Mouse (Mus musculus): ENCODE measurements around the gene Acsbg1. TPM values are rescaled to one million over a fixed set of nuclear protein-coding genes. Genes with fewer than 3 reads are reported as not detected.
"Not testable (repeated sequence)": the region's sequence is repeated elsewhere in the genome, so short reads cannot be mapped to it uniquely, and the experiment has no call there.

Gene Acsbg1
- total RNA-seq, 1 experiment from 2014 or later = 86.2 TPM

- DNase-seq = no peak
Measured at GRCm38 (mm10) chr9:54614182-54614850, 47.4 kb downstream of the Acsbg1 start.

DNA sequence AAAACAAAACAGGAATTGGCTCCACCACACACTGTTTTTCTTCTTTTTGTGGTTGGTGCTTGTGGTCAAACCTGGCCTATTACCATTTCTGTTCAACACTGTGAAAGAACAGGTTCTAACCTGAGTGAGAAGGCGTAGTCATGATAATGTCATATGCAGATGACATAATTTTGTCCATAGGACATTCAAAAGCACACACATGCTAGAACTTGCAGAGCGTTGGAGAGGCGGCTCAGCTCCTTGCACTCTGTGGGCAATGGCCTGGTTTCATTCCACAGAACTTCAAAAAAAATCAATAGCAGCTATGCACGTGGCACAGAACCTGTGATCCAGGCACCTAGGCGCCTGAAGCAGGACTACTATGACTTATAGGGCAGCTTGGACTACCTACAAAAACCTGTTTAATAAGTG is 48.9 kb downstream of the Acsbg1 start:
- DNase-seq = no peak

GRCm38 (mm10) chr9:54604886-54605285 is 56.8 kb downstream of the Acsbg1 start:
- peak; percentile 88 for DNase-seq

GRCm38 (mm10) chr9:54604131-54604654 is 57.5 kb downstream of the Acsbg1 start:
- DNase-seq = peak; percentile 66

- DNase-seq = no peak
Measured at GRCm38 (mm10) chr9:54602916-54603315, 58.8 kb downstream of the Acsbg1 start.

GRCm38 (mm10) chr9:54602386-54602785 is 59.3 kb downstream of the Acsbg1 start:
- no peak for DNase-seq

DNA sequence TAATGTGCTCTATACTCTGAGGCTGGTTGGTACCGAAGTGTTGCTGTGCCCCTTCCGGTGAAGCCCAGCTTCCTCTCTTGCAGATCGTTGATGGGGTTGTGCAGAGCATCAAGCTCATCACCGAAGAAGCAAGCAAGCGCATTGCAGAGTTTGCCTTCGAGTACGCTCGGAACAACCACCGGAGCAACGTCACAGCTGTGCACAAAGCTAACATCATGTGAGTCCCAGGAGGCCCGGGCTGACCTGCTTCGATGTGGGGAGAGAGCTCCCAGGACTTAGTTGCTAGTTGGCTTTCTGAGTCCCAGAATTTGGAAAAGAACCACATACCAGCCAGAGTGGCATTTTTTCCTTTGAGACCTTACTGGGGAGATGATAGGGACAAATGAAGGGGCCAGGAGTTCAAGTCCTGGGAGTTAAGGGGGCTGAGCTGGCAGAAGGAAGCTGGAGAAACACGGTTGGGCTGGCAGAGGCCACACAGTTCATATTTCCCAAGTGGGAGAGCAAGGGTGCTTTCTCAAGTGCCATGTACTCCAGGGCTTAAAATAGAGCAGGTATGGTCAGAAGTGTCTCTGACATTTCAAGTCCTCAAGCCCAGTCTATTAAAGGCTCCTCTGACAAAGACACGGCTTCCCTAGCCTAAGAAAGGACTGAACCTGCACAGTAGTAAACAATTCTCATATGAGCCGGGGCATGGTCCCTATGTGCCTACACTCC is 64.8 kb downstream of the Acsbg1 start:
- DNase-seq = no peak

GRCm38 (mm10) chr9:54593652-54594051 is 68.0 kb downstream of the Acsbg1 start:
- DNase-seq = peak; percentile 63

DNA sequence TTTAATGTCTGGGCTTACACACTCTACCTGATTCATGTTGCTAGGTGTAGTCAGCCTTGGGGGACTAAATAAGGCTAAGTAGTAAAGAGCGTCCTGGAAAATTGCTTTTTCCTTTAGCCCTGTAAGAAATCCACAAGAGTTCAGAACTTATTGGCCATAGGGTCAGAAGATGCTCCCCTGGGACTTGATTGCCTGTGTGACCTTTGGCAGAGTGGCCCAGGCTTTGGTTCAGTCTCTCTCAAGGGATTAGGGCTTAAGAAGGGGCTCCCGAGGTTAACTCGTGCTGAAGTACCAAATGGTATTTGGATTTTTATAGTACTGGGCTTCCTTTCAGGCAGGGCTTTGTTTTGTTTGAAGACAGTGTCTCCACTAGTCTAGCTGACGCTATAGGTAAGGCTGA is 73.8 kb downstream of the Acsbg1 start:
- peak; percentile 49 for DNase-seq

GRCm38 (mm10) chr9:54586199-54587061 is 75.2 kb downstream of the Acsbg1 start, which contains the start of gene Idh3a:
Gene Idh3a, plus strand, starts transcription at chr9:54586334.
- peak; percentile 100 for DNase-seq

DNA sequence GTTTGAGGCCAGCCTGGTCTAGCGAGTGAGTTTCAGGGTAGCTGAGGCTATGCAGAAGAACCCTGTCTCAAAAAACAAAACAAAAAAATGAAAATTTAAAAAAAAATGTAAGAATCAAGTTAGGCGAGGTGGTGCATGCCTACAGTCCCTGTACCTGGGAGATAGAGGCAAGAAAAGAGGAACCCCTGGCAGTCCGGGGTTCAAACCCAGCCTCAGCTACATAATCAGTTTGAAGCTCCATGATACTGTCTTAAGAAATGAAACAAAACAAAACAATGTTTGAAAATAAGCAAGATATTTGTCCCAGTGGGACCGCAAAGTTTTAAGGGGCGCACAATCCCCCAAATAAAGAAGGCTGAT is 75.9 kb downstream of the Acsbg1 start:
- no peak for DNase-seq

GRCm38 (mm10) chr9:54584127-54584526 is 77.5 kb downstream of the Acsbg1 start:
- not testable (repeated sequence) for DNase-seq

DNA sequence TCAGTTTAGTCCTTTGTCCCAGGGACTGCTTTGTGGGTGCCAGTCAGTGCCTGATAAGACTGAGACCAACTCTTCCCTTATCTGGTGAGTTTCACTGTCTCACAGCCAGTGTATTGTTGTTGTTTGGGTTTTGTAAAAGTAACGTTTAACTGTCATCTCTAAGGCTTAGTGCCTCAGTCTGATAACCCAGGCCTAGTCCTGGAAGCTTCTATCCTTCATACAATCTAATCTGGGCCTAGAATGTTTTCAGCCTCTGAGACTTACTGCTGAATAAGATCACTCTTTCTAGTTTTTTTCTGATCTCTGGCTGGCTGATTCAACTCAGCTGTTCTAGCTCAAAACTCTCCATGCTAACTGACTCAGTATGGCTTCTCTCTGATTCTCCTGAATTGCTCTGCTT is 78.0 kb downstream of the Acsbg1 start:
- DNase-seq = no peak

GRCm38 (mm10) chr9:54571130-54571839 is 90.4 kb downstream of the Acsbg1 start:
- no peak for DNase-seq

DNA sequence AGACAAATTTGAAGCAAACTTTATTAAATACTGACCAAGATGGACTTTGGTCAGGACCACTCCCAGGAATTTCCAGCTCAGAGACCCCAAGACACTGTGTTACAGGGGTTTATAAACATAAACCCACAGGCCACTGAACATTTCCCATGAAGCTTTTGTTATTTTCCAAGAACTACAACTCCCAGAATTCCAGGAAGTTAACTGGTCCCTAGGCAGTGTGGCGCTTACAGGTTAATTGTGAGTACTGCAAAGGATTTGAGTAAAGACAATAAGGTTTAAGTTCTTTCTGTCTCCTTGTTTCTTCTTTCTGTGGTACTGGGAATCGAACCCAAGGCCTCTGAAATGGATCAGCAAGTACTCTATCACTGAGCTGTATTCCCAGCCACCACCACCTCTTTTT is 92.9 kb downstream of the Acsbg1 start:
- no peak for DNase-seq

GRCm38 (mm10) chr9:54566958-54567357 is 94.7 kb downstream of the Acsbg1 start:
- no peak for DNase-seq

- no peak for DNase-seq
Measured at GRCm38 (mm10) chr9:54560831-54561601, 100.7 kb downstream of the Acsbg1 start.

GRCm38 (mm10) chr9:54559771-54560471 is 101.7 kb downstream of the Acsbg1 start, which contains the start of gene Cib2:
Gene Cib2, minus strand, starts transcription at chr9:54560218.
- DNase-seq = peak; percentile 93

DNA sequence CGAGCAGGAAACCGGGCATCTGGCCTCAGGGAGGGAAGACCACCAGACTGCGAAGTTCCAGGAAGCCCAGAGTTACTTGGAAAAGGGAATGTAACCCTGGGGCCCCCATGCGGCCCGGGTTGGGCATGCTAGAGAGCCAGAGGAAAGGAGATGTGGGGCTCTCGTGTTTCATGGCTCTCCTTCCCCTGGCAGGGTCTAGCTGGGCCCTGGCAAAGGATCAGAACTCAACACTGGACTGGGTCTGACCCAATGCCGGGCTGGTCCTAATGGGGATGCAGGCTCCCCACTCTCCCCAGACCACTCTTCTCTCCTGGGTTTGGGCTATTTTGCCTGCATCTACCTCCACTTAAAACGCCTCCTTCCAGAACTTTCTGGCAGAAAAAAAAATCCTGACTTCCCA is 102.9 kb downstream of the Acsbg1 start:
- no peak for DNase-seq

- DNase-seq = no peak
Measured at GRCm38 (mm10) chr9:54555044-54555443, 106.6 kb downstream of the Acsbg1 start.
